Mouse (Mus musculus) common myeloid progenitor, adult 5-6 weeks (primary cell): ENCODE data around the gene Gm266. TPM values are rescaled to one million over a fixed set of nuclear protein-coding genes. Genes with fewer than 3 reads are reported as not detected.
A peak's percentile ranks its signal among the peaks of the same experiment; 100 is the strongest.

Experiments
- ATAC-seq: replicated peaks from 2 replicates; pipeline ENCODE4 v1.8.0; 2016; ENCODE audit warnings: low read depth, mild to moderate bottlenecking, moderate TSS enrichment, inconsistent platforms; ENCODE audit not compliant: poor library complexity, severe bottlenecking
- total RNA-seq: library from RNA; stranded (forward); fragments of 200-1000, 187-1606 nt; gene quantifications from 2 replicates; pipeline ENCODE4 v1.2.3, GENCODE M21; 2017

Gene Gm266
- total RNA-seq, 1 experiment from 2014 or later, result not detected

DNA sequence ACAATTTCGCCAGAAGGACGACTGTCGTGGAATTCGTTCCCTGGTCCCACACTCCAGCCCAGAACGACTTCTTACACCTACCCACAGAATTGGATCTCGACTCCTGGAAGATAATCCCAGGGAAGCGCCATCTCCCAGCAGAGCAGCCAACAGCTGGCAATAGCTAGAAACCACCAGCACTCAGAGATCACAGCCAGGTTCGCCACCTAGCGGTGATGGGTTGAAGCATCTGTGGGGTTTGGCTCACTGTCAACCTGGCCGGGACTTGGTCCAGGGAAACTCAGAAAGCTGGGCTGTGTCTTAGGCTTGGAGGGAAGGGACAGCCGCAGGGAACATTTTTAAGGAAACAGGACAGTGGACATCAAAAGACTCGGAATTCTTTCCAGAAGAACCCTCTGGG is 19.3 kb upstream of the Gm266 start:
- ATAC-seq, result peak; percentile 87

DNA sequence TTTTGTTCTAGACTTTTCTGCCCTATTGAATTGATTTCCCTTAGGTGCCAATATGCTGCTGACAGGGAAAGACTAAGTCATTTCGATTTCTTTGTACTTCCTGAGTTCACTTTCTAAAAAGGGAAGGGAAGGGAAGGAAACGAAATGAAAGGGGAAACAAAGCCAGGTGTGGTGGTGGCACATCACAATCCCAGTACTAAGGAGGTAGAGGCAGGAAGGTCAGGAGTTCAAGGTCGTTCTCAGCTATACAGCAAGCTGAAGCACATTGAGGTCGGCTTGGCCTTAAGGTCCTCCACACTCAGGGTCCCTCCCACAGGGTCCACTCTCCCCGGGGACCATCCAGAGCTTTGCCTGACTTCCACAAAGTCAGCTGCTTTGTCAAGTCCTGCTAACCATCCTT is 17.9 kb upstream of the Gm266 start:
- no peak for ATAC-seq

DNA sequence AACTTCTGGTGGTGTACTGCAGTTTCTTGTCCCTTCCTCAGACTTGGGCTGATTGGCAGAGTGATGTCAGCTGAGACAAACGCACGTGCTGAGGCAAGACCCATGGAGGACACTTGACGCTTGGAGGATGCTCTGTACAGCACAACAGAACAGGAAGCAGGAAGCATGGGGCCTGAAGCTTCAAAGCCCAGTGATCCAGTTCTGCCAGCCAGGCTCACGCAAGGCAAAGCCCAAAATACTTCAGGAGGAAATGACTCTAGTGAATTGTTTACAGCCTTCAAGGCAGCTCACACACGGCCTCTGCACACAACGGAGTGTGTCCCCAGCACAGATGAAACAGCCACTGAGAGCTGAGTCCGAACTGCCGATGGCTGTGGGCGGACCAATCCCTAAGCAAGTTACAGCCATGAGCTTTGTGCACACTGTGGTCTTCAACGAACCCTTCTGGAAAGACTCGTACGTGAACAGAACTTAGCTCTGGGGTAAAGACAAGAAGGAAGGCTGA is 17.5 kb upstream of the Gm266 start:
- no peak for ATAC-seq

DNA sequence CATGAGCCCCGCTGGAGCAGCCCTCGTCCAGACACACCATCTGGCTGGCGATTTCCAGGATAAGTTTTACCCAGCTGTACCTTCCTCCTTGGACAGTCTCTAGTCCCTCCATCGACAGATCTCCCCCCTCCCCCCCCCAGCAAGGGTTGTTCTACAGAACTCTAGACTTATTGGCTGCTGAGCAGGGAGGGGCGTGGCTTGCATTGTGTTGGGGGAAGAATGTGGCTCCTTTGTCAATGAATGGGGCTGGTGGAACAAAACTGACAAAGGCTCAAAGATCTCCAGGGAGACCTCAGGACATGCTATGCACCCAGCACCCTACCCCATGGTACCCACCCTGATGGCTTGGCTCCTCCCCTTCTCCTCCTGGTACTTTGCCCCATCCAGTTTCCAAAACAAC is 15.1 kb upstream of the Gm266 start:
- no peak for ATAC-seq

GRCm38 (mm10) chr12:111499617-111500016 is 14.0 kb upstream of the Gm266 start:
- no peak for ATAC-seq

DNA sequence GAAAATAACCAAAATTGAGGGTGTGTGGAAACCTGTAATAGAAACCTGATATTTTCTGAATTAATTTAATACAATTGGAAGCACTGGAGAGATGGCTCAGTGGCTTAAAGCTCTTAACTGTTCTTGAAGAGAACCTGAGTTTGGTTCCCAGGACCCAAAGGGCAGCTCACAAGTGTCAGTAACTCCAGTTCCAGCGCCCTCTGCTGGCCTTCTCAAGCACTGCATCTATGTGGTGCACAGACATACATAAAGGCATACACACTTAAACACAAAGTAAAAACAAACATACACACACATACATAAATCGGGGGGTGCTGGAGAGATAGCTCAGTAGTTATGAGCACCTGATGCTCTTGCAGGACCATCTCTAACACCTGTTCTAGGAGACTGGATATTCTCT is 11.5 kb upstream of the Gm266 start:
- ATAC-seq, result no peak

GRCm38 (mm10) chr12:111494931-111495330 is 9.3 kb upstream of the Gm266 start:
- ATAC-seq, result no peak

DNA sequence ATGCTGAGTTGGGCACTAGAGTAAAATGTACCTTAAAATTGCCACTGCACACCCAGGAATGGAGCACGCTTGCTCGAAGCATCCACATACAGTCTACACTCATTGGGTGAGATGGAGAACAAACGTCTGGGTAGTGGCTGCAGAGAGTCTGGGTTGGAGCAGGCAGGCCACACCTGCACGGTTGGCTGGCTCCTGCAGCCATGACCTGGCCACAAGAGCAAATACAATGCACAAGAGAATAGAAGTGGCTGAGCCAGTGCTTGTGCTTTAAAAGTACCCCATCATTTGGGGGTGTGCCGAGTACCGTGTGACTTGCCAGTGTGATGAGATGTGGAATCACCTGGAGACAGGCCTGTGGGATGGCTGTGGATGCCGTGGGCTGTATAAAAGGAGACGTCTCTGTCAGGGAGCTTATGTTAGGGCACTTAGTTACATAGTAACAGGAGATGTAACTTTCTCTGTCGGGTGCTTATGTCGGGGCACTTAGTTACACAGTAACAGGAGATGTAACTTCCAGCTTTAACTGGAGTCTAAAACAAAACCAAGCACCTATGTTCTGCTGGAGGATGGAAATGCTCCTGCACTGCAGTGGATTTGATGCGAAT is 3.7 kb upstream of the Gm266 start:
- ATAC-seq, result no peak

DNA sequence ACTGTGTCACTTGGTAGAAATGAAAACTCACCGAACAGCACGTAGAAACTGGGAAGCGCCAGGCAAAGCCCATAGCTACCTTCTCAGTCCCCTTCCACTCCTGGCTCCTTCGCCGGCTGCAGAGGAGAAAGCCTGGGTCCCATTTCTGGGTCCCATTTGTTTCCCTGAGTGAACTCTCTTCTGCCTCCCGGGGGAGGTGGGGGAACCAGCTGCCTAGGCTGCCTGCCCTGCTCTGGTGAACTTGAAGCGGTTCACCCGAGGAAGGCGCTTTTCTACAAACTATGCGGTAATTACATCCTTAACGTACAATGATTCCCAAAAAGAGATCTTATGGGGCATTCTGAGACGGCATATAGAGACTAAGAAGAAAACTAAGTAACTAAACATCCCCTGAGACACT is 832 bp upstream of the Gm266 start:
- no peak for ATAC-seq

GRCm38 (mm10) chr12:111485046-111485651 is 474 bp downstream of the Gm266 start:
- ATAC-seq, result no peak

- ATAC-seq, result peak; percentile 72
Observed at GRCm38 (mm10) chr12:111479917-111480316, 5.7 kb downstream of the Gm266 start.

DNA sequence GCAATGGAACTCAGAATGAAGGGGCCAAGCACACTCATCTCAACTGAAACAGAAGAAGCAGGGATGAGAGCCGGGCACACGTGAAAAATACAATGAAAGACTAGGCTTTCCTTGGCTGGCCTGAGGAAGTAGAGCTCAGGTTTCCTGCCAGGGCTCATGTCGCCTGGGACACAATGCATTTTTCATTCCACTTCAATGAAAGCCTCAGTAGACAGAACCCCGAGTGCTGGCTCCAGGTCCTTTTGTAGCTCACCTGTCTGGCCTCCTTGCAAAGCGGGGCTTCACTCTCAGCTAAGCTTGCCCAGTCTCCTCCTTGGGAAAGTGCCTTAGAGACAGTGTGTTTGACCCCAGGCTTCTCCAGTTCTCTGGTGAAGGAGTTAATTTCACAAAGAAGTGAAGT is 6.7 kb downstream of the Gm266 start:
- no peak for ATAC-seq

- ATAC-seq, result no peak
Observed at GRCm38 (mm10) chr12:111474893-111475643, 10.6 kb downstream of the Gm266 start.

DNA sequence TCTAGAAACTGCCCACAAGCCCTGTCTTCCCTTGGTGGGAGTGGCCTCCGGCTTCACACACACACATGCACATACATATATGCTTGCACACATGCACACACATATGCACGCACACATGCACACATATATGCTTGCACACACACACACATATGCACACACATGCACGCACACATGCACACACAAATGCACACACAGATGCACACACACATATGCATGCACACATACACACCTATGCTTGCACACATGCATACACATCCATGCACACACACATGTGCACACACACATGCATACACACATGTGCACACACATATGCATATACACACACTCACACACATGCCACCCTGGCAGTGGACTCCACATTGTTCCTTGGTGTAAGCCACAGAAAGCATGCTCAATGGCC is 11.2 kb downstream of the Gm266 start:
- no peak for ATAC-seq

GRCm38 (mm10) chr12:111472886-111473285 is 12.7 kb downstream of the Gm266 start:
- ATAC-seq, result no peak

GRCm38 (mm10) chr12:111471721-111472120 is 13.9 kb downstream of the Gm266 start:
- ATAC-seq, result no peak

- ATAC-seq, result no peak
Observed at GRCm38 (mm10) chr12:111471119-111471518, 14.5 kb downstream of the Gm266 start.

DNA sequence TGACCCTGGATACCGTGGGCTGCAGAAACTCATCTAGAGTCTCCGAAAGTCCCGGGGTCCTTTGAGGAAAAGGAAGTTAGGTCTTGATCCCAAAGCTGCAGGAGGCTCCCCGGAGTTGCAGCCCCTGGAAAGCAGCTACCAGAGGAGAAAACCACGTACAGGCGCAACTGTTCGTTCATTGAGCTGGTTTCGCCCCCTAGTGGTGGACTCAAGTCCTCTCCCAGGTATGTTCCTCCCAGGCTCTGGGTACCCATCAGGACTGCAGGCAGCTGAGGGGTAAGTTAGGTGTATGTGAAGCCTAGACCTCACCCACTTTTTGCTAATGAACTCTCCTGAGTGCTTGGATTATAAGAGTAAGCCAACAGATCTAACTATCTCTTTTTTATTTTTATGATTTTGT is 16.1 kb downstream of the Gm266 start:
- peak; percentile 97 for ATAC-seq

DNA sequence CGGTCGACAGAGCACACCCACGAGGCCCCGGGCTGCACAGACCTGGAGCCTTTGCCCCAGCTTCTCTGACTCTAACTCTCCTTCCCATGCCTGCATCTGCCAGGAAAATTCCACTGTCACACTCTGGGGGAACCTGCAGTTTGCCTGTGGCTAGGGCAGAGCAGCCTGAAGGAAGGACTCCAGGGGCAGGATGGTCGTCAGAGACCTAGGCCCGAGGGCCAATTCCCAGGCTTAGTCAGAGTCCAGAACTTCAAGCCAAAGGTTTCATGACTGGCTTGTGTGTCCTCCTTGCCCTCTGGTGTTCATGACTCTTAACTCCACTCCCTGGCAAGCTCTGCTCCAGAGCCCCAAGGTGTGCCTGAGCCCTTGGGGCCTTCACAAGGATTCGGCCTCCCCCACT is 17.4 kb downstream of the Gm266 start:
- ATAC-seq, result no peak

- no peak for ATAC-seq
Observed at GRCm38 (mm10) chr12:111466369-111466768, 19.3 kb downstream of the Gm266 start.

DNA sequence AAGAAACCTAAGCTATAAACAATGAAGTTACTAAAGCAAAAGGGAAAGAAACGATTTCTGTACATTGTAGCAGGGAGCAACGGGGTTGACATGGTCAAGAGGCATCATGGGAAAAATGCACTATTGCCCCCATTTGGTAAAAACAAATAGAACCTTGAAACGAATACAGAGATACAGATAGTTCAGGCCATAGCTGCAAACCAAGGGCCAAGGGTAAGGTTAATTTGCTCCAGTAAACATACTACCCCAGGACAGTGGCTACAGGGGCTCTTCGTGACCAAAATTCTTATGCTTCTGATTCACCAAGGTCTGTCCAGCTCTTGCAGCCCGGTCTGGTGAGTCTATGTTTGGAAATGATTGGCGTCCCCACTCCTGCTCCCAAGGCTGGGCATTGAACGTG is 22.1 kb downstream of the Gm266 start:
- ATAC-seq, result no peak
